Mouse (Mus musculus) intestine, embryonic 16.5 days (tissue): Measurements from ENCODE around the gene Tfe3. TPM values are rescaled to one million over a fixed set of nuclear protein-coding genes. Genes with fewer than 3 reads are reported as not detected.

Experiments used
- ATAC-seq: fragments of 200-750 bp; cut with Nextera tagmentation; 2 replicates; pipeline ENCODE4 v1.8.0; 2017; ENCODE audit warnings: moderate TSS enrichment, moderate library complexity
- H3K27ac ChIP-seq: fragments of 300-500 bp; sonication (generic); 2 replicates; pipeline ENCODE4 v1.5.1; 2014; ENCODE audit warnings: mild to moderate bottlenecking, low read length
- H3K27me3 ChIP-seq: fragments of 300-500 bp; sonication (generic); replicated peaks from 2 replicates; pipeline ENCODE4 v1.6.1; 2014; ENCODE audit warnings: low read length, control low read depth, mixed read lengths; ENCODE audit not compliant: control insufficient read depth, insufficient read depth
- H3K36me3 ChIP-seq: fragments of 300-500 bp; sonication (generic); 2 replicates; pipeline ENCODE4 v1.6.1; 2014; ENCODE audit warnings: low read length, control low read depth; ENCODE audit not compliant: control insufficient read depth, insufficient read depth
- H3K4me1 ChIP-seq: fragments of 300-500 bp; sonication (generic); 2 replicates; pipeline ENCODE4 v1.6.1; 2014; ENCODE audit warnings: low read length, control low read depth, mixed read lengths; ENCODE audit not compliant: control insufficient read depth, insufficient read depth
- H3K4me2 ChIP-seq: fragments of 300-500 bp; sonication (generic); 2 replicates; pipeline ENCODE4 v1.6.1; 2014; ENCODE audit warnings: low read depth, low read length, control low read depth
- H3K4me3 ChIP-seq: fragments of 300-500 bp; sonication (generic); 2 replicates; pipeline ENCODE4 v1.5.1; 2014; ENCODE audit warnings: mild to moderate bottlenecking, low read length
- H3K9ac ChIP-seq: fragments of 300-500 bp; sonication (generic); 2 replicates; pipeline ENCODE4 v1.6.1; 2014; ENCODE audit warnings: low read depth, low read length
- H3K9me3 ChIP-seq: fragments of 300-500 bp; sonication (generic); 2 replicates; pipeline ENCODE4 v1.6.1; 2016; ENCODE audit warnings: low read length, control low read depth; ENCODE audit not compliant: control insufficient read depth
- WGBS: fragments of 180-500 bp; shearing (Covaris S2); extraction: QIAGEN DNeasy Blood & Tissue Kit; methylation state at CpG from one replicate; pipeline ENCODE4 v1.1.7; 2014; 5-methylcytosine and 5-hydroxymethylcytosine counted together
- polyA plus RNA-seq: library from polyadenylated mRNA; unstranded; fragments of >200 nt; fragmentation: Nextera tagmentation; extraction: Ambion mirVana; gene quantifications from 2 replicates; pipeline ENCODE4 v1.2.1, GENCODE M21; 2015

The Tfe3 gene
- polyA plus RNA-seq, 1 experiment from 2014 or later, result 19.2 TPM

GRCm38 (mm10) chrX:7769302-7770017, 7.1 kb downstream of the Tfe3 start:
- no peaks in the 10 kb centered on the region for H3K9me3 ChIP-seq
- peaks cover 5% of the 10 kb centered on the region for H3K36me3 ChIP-seq
- no peak overlapping the region for H3K9ac ChIP-seq
- no peak overlapping the region for H3K4me2 ChIP-seq
- H3K4me1 ChIP-seq, result peaks cover 12% of the 10 kb centered on the region
- no peaks in the 10 kb centered on the region for H3K27me3 ChIP-seq
- no peak for ATAC-seq
- no peak overlapping the region for H3K4me3 ChIP-seq
- WGBS, result 87% methylated on average over 7 of the region's 7 CpGs
- no peak overlapping the region for H3K27ac ChIP-seq

DNA sequence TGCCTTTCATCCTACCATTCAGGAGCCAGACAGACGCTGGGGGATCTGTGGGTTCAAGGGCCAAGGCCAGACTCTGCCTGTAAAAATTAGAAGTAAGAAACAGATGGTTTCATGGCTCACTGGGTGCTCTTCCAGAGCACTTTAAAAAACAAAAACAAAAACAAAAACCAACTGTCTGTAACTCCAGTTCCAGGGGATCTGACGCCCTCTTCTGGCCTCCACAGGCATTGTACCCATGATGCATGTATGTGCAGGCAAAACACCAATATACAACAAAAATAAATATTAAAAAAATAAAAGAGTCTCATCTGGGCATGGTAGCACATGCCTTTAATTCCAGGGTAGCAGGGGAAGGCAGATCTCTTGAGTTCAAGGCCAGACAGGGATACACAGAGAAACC, 10.4 kb downstream of the Tfe3 start:
- Histone ChIP-seq H3K4me3 (no peak overlapping the region), H3K27ac (no peak overlapping the region), H3K4me2 (no peak overlapping the region), H3K4me1 (no peaks in the 10 kb centered on the region), H3K9me3 (no peaks in the 10 kb centered on the region), H3K9ac (no peak overlapping the region), H3K27me3 (no peaks in the 10 kb centered on the region), H3K36me3 (no peaks in the 10 kb centered on the region; the same call in 1 of the 2 replicates)
- WGBS, result 51% methylated on average over 2 of the region's 2 CpGs
- ATAC-seq, result no peak

- no peaks in the 10 kb centered on the region for H3K27me3 ChIP-seq
- H3K4me1 ChIP-seq, result no peaks in the 10 kb centered on the region
- no peak overlapping the region for H3K4me3 ChIP-seq
- WGBS, result 82% methylated on average over 9 of the region's 9 CpGs
- no peak overlapping the region for H3K4me2 ChIP-seq
- H3K36me3 ChIP-seq, result no peaks in the 10 kb centered on the region
- H3K9me3 ChIP-seq, result no peaks in the 10 kb centered on the region
- no peak overlapping the region for H3K27ac ChIP-seq
- H3K9ac ChIP-seq, result no peak overlapping the region
- no peak for ATAC-seq
These were observed 13.3 kb downstream of the Tfe3 start for GRCm38 (mm10) chrX:7775501-7776205.

GRCm38 (mm10) chrX:7776329-7777082, 14.1 kb downstream of the Tfe3 start:
- Histone ChIP-seq H3K4me1 (no peaks in the 10 kb centered on the region), H3K4me3 (no peak overlapping the region), H3K27ac (no peak overlapping the region), H3K9ac (no peak overlapping the region), H3K9me3 (no peaks in the 10 kb centered on the region), H3K4me2 (no peak overlapping the region), H3K27me3 (no peaks in the 10 kb centered on the region), H3K36me3 (no peaks in the 10 kb centered on the region)
- peak; percentile 46; the same call in 1 of the 2 replicates for ATAC-seq
- WGBS, result 48% methylated on average over 8 of the region's 8 CpGs

DNA sequence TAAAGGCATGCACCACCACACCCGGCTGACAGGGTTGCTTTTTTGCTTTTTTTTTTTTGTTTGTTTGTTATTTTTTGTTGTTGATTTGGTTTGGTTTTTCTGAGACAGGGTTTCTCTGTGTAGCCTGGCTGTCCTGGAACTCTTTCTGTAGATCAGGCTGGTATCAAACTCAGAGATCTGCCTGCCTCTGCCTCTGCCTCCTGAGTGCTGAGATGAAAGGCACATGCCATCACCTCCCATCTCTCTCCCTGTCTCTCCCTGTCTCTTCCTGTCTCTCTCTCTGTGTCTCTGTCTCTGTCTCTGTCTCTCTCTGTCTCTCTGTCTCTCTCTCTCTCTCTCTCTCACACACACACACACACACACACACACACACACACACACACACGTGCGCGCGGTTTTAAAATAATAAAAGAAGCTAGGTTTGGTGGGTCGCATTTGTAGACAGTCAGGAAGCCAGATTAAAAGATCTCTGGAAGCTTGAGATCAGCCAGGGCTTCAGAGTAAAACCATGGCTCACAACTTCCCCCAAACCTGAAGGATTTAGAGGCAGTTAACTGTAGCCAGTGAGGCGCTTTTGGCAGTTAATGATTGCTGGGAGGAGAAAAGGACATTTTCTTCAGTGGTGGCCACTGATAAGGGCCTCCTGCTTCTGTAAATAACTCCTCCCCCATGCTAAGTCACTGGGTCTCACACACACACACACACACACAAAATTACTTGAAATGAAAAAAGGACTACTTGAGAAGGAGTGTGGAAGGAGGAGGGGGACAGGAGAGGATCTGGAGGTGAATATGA, 16.3 kb downstream of the Tfe3 start:
- Histone ChIP-seq H3K36me3 (no peaks in the 10 kb centered on the region), H3K9ac (no peak overlapping the region), H3K9me3 (no peaks in the 10 kb centered on the region), H3K4me3 (no peak overlapping the region), H3K4me2 (no peak overlapping the region), H3K4me1 (no peaks in the 10 kb centered on the region), H3K27me3 (no peaks in the 10 kb centered on the region), H3K27ac (no peak overlapping the region)
- peak; percentile 67; the same call in 1 of the 2 replicates for ATAC-seq
- 52% methylated on average over 7 of the region's 7 CpGs for WGBS

DNA sequence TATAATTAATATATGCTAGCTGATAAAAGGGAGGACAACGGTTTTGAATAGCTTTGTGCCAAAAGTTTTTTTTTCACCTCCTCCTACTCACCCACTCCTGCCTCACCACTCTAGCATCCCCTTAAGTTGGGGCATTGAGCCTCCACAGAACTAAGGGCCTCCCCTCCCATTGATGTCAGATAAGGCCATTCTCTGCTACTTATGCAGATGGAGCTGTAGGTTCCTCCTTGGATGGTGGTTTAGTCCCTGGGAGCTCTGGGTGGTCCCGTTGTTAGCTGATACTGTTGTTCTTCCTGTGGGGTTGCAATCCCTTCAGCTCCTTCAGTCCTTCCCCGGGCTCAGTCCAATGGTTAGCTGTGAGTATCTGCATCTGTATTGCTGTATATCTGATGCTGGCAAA, 16.9 kb downstream of the Tfe3 start:
- Histone ChIP-seq H3K36me3 (no peaks in the 10 kb centered on the region), H3K4me1 (no peaks in the 10 kb centered on the region), H3K27ac (no peak overlapping the region), H3K4me3 (no peak overlapping the region), H3K9me3 (no peaks in the 10 kb centered on the region), H3K9ac (no peak overlapping the region), H3K4me2 (no peak overlapping the region), H3K27me3 (no peaks in the 10 kb centered on the region)
- ATAC-seq, result no peak
- WGBS, result 18% methylated on average over 3 of the region's 3 CpGs

- Histone ChIP-seq H3K4me2 (no peak overlapping the region), H3K27ac (0 out of 2 replicates have a peak overlapping the region, but pooled peaks have one; percentile 18), H3K27me3 (no peaks in the 10 kb centered on the region), H3K9me3 (no peaks in the 10 kb centered on the region), H3K4me3 (no peak overlapping the region), H3K36me3 (no peaks in the 10 kb centered on the region), H3K9ac (no peak overlapping the region), H3K4me1 (no peaks in the 10 kb centered on the region)
- WGBS, result 69% methylated on average over 4 of the region's 4 CpGs
- ATAC-seq, result peak; percentile 82
These were observed 20.3 kb downstream of the Tfe3 start for GRCm38 (mm10) chrX:7782603-7783092.

DNA sequence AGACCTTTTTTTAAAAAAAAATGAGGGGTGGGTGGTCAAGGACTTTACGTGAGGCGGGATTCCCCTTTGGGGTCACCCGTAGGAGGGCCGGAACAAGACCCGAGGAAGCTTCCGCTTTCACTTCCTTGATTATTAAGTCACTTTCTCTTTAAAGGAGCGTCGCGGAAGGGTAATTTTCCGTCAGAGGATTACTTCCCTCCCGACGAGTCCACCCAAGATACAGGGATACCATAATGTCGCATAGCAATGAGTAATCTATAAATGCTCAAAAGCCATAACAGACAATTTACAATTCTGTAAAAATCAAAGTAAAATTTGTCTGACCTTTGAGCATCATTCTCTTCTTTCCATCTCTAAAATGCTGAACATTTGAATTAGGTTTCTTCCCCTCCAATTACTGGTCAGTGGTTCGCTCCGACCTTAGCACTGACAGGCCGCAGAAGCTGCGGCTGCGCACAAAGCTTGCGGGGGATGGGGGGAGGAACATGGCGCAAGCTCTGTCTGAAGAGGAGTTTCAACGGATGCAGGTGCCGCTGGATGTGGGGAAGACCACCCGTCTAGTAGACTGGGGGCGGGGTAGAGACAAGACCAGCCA, 27.3 kb downstream of the Tfe3 start, which contains the start of gene Gripap1:
Gripap1 (plus strand) TSS at position 224 of the 595 bp plus-strand sequence.
- H3K9me3 ChIP-seq, result no peaks in the 10 kb centered on the region
- WGBS, result 13% methylated on average over 24 of the region's 24 CpGs
- ATAC-seq, result peak; percentile 92
- H3K9ac ChIP-seq, result peak within 1 kb of the TSS; percentile 67
- H3K4me1 ChIP-seq, result peaks cover 4% of the 10 kb centered on the region; the same call in 1 of the 2 replicates
- 0 out of 2 replicates have a peak, but pooled peaks cover 3% of the 10 kb centered on the region for H3K36me3 ChIP-seq
- no peak within 1 kb of the TSS for H3K27ac ChIP-seq
- peak within 1 kb of the TSS; percentile 53 for H3K4me2 ChIP-seq
- no peaks in the 10 kb centered on the region for H3K27me3 ChIP-seq
- H3K4me3 ChIP-seq, result peak within 1 kb of the TSS; percentile 62
